Mouse (Mus musculus) kidney, postnatal 10 days (tissue): ENCODE data around the gene Avil.
A peak's percentile ranks its signal among the peaks of the same experiment; 100 is the strongest.

Experiments used
- DNase-seq: peaks from one replicate; pipeline ENCODE4 v3.0.0; 2021; ENCODE audit warnings: mixed read lengths

Avil gene

GRCm38 (mm10) chr10:126981746-126982145, 18.8 kb upstream of the Avil start:
- no peak for DNase-seq

GRCm38 (mm10) chr10:126983193-126983725, 17.2 kb upstream of the Avil start:
- DNase-seq: no peak

GRCm38 (mm10) chr10:126984189-126985004, 16.1 kb upstream of the Avil start:
- DNase-seq: peak; percentile 65

- no peak for DNase-seq
These were observed 15.4 kb upstream of the Avil start for GRCm38 (mm10) chr10:126985127-126985526.

- no peak for DNase-seq
These were observed 14.9 kb upstream of the Avil start for GRCm38 (mm10) chr10:126985579-126985978.

GRCm38 (mm10) chr10:126986541-126986961, 14.0 kb upstream of the Avil start:
- peak; percentile 95 for DNase-seq

- no peak for DNase-seq
These were observed 13.1 kb upstream of the Avil start for GRCm38 (mm10) chr10:126987183-126988118.

GRCm38 (mm10) chr10:126988513-126989165, 11.9 kb upstream of the Avil start:
- no peak for DNase-seq

GRCm38 (mm10) chr10:126990313-126991056, 10.0 kb upstream of the Avil start:
- peak; percentile 92 for DNase-seq

- DNase-seq: no peak
These were observed 8.8 kb upstream of the Avil start for GRCm38 (mm10) chr10:126991676-126992075.

GRCm38 (mm10) chr10:126993621-126994020, 6.9 kb upstream of the Avil start:
- no peak for DNase-seq

- peak; percentile 59 for DNase-seq
These were observed 3.0 kb upstream of the Avil start for GRCm38 (mm10) chr10:126997340-126998113.

- DNase-seq: no peak
These were observed 788 bp downstream of the Avil start for GRCm38 (mm10) chr10:127001297-127001696.

GRCm38 (mm10) chr10:127002056-127002455, 1.5 kb downstream of the Avil start:
- DNase-seq: no peak

GRCm38 (mm10) chr10:127002765-127003164, 2.3 kb downstream of the Avil start:
- no peak for DNase-seq

- no peak for DNase-seq
These were observed 2.8 kb downstream of the Avil start for GRCm38 (mm10) chr10:127003334-127003733.

GRCm38 (mm10) chr10:127003806-127004205, 3.3 kb downstream of the Avil start:
- DNase-seq: no peak

- peak; percentile 66 for DNase-seq
These were observed 16.0 kb downstream of the Avil start for GRCm38 (mm10) chr10:127016488-127016887.

GRCm38 (mm10) chr10:127017071-127017470, 16.6 kb downstream of the Avil start:
- no peak for DNase-seq

GRCm38 (mm10) chr10:127018422-127018821, 17.9 kb downstream of the Avil start:
- no peak for DNase-seq
